Mouse (Mus musculus) heart, postnatal 4 days (tissue): ENCODE measurements around the gene Arhgef10l. TPM values are rescaled to one million over a fixed set of nuclear protein-coding genes. Genes with fewer than 3 reads are reported as not detected.
A peak's percentile ranks its signal among the peaks of the same experiment; 100 is the strongest.

Source experiments
- DNase-seq: peaks from one replicate; pipeline ENCODE4 v3.0.0; 2021
- total RNA-seq, 2 experiments: library from RNA; stranded (reverse); gene quantifications; 2 replicates each; pipeline ENCODE4 v1.2.3; 2021

Gene Arhgef10l
- total RNA-seq, 2 experiments from 2014 or later = 45.9 to 46.7 TPM

- DNase-seq = no peak
These were observed 142.9 kb downstream of the Arhgef10l start for GRCm38 (mm10) chr4:140522873-140523272.

- no peak for DNase-seq
These were observed 145.1 kb downstream of the Arhgef10l start for GRCm38 (mm10) chr4:140520719-140521118.

- no peak for DNase-seq
These were observed 152.0 kb downstream of the Arhgef10l start for GRCm38 (mm10) chr4:140513797-140514196.

GRCm38 (mm10) chr4:140509856-140510255, 156.0 kb downstream of the Arhgef10l start:
- DNase-seq = no peak

- DNase-seq = no peak
These were observed 158.6 kb downstream of the Arhgef10l start for GRCm38 (mm10) chr4:140507172-140507714.

GRCm38 (mm10) chr4:140505608-140506002, 160.2 kb downstream of the Arhgef10l start:
- DNase-seq = no peak

- no peak for DNase-seq
These were observed 160.7 kb downstream of the Arhgef10l start for GRCm38 (mm10) chr4:140504921-140505607.

GRCm38 (mm10) chr4:140504067-140504913, 161.5 kb downstream of the Arhgef10l start:
- DNase-seq = no peak

GRCm38 (mm10) chr4:140500766-140501165, 165.0 kb downstream of the Arhgef10l start:
- no peak for DNase-seq

- DNase-seq = no peak
These were observed 166.2 kb downstream of the Arhgef10l start for GRCm38 (mm10) chr4:140499571-140499970.

GRCm38 (mm10) chr4:140497169-140497568, 168.6 kb downstream of the Arhgef10l start:
- no peak for DNase-seq

GRCm38 (mm10) chr4:140491555-140491954, 174.3 kb downstream of the Arhgef10l start:
- no peak for DNase-seq

GRCm38 (mm10) chr4:140485442-140485841, 180.4 kb downstream of the Arhgef10l start:
- DNase-seq = no peak

- DNase-seq = no peak
These were observed 182.7 kb downstream of the Arhgef10l start for GRCm38 (mm10) chr4:140483134-140483533.

GRCm38 (mm10) chr4:140480369-140481067, 185.3 kb downstream of the Arhgef10l start:
- no peak for DNase-seq

- DNase-seq = no peak
These were observed 190.6 kb downstream of the Arhgef10l start for GRCm38 (mm10) chr4:140475194-140475593.

GRCm38 (mm10) chr4:140469760-140470452, 195.9 kb downstream of the Arhgef10l start:
- peak; percentile 18 for DNase-seq

- no peak for DNase-seq
These were observed 198.5 kb downstream of the Arhgef10l start for GRCm38 (mm10) chr4:140467254-140467791.
